Mouse (Mus musculus) left cerebral cortex, adult 18-20 months (tissue): Measurements from ENCODE around the gene Olr1. TPM values are rescaled to one million over a fixed set of nuclear protein-coding genes. Genes with fewer than 3 reads are reported as not detected.

Experiments
- DNase-seq, 2 experiments: peaks; one replicate each; pipeline ENCODE4 v3.0.0; 2021 to 2022; ENCODE audit warnings: low spot score in 2 of 2, mixed read lengths in 1 of 2
- long read RNA-seq, 2 experiments: library from polyadenylated mRNA; stranded (forward); transcript quantifications; one replicate each; pipeline ENCODE4 v2.0.0; 2021
- total RNA-seq, 2 experiments: library from RNA; stranded (reverse); gene quantifications; 2 replicates each; pipeline ENCODE4 v1.2.3; 2021

Gene Olr1
- not detected for total RNA-seq
- long read RNA-seq, experiment 1, result 0 reads
- long read RNA-seq, experiment 2, result 0 reads

DNA sequence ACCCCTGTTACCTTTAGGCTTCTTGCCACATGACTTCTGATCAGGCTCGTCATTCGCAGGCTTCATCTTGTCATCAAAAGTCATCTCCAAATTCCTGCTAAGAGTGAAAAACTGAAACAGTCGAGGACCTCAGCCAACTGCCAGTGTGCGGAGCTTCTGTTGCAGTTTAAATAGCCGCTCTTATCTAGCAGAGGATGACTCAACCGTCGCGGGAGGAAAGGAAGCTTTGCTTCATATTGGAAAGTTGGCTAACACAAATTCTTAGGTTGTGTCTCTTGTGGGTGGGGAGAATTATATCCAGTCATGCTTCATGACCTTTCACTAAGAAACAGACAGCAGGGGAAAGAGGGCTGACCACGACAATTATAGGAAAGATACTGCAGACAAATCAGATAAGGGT is at the start of gene Olr1:
Olr1 (minus strand) TSS at position 142 of the 400 bp plus-strand sequence.
- peak in 1 of 2 experiments; percentile 16 for DNase-seq

DNA sequence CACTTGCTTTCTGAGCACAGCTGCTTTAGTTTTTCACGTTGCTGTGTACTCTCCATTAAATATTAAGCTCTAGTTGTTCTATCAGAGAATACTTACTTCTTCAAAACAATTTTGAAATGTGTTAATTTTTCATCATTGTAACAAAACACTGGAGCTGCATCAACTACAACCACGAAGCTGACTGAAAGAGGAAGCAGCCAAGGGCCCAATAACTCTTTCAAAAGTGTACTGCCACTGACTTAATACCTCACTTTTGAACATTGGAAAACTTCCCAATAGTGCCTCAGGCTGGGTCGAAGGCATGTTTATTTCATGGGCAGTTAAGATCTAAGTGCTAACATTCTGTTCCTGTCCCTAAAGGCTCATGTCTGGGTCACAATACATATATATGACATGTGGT is 41.0 kb upstream of the Olr1 start:
- DNase-seq, result no peak

DNA sequence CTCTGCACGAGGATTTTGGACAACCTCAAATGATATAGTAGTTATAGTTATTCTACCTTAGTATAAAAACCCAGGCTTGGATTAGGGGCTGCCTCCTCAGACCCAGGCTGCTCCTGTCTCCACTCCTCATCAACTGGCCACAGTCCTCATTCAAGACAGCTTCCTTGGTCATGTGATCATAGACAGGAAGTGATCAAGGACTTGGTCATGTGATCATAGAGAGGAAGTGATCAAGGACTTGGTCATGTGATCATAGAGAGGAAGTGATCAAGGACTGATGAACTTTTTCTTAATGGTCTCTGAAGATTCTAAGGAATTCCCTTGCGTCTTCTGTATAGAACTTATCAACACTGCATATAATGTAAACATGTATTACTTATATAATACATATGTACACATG is 40.3 kb upstream of the Olr1 start:
- no peak for DNase-seq

DNA sequence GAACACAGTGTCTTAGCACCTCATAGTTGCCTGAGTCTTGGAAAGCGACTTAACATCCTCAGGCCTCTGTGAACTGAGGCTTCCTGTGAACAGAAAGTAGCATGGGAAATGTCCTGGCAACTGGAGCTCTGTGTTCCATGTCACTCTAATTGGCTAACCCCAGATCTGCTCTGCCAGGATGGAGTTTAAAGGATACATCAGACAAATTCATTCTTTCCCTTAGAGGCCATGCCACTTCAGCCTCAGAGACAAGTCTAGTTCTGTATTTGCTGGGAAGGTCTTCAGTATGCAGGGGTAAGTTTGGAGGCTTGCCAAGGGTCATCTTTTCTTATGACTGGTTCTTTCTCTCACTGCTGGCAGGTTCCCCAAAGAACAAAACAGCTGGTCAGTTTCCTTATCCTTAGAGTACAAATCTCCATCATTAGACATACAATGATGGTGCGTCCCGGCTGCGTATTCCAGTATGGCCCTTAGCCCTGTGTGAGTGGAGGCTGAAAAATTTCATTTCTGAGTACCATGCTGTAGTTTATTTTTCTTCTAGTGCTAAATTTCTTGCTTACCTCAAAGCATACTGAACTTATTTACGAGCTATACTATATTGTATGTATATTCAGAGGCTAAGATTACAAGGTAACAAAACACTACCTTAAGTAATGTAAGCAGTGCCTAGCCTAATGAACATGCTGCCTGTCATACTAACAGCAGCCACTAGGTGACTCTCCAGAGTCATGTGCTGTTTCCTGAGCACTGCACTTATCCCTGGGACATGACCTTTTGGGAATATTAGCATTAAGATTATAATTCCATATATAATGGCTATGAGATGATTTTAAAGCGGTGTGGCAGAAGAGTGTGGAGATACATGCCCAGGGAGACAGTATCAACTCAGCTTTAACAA is 37.0 kb upstream of the Olr1 start:
- peak; percentile 78 to 87 for DNase-seq

DNA sequence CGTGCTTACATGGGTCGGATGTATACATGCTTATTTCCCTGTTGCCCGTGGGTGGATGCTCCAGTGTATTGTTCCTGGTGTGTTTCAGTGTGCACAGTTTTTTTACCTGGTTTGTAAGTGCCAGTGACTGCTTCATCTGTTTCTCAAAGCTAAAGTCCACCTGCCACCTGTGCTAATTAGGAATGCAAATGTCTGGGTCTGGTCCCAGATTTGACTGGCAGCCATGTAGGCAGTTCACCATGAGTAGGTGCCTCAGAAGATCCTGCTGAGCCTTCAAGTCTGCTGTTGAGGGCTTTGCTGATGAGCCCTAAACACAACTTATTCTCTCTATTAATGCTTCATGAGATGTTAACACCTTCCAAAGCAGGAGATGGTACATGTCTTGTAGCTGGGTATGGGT is 35.6 kb upstream of the Olr1 start:
- DNase-seq, result no peak

DNA sequence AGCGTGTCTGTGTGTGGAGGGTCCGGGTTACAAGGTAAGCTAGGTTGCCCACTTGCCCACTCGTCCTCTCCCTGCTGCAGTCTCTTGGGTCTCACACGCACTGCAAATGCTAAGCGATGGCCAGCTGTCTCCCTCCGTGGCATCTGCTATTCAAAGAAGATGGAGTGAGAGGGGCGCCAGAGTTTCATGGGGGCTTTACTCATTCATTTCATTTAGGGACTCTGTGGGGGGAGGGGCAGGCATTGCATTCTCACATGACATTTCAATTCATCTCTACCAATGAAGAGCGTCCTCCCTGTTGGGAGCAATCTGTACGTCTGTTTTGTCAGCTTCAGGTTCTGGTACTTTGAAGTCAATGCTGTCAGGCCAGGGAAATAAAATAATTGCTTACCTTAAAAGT is 35.0 kb upstream of the Olr1 start:
- no peak for DNase-seq

DNA sequence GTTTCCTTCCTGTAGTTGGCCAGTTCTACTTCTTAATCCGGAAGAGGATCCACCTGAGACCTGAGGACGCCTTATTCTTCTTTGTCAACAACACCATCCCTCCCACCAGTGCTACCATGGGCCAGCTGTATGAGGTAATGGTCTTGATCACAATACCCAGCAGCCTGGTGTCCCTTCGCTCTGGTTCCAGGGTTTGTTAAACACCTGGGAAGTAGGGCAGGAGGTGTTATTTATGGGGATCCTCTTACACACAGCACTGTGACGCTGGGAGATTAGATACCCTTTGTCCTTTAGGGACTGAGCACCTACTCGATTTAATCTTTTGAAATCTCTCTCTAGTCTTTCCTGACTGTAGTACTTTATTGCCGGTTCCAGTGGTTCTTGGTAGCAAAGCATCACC is 31.6 kb upstream of the Olr1 start:
- no peak for DNase-seq

DNA sequence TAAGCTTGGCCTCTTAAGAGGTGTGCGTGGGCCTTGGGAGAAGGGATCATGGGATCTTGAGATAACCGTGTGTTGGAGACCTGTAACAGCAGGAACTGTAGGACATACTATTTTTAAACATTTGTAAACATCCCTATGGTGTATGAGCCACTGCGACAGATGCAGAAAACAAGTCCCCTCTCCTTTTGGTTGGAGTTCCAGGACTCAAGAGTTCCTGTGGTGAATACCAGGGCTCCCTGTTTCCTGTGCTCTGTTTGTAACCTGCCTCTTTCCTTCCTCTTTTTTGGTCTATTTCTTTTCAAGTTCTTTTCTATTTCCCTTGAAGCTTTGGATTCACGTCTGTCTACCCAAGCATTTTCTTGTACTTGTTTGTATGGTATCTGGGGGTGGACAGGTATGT is 28.8 kb upstream of the Olr1 start:
- no peak for DNase-seq

DNA sequence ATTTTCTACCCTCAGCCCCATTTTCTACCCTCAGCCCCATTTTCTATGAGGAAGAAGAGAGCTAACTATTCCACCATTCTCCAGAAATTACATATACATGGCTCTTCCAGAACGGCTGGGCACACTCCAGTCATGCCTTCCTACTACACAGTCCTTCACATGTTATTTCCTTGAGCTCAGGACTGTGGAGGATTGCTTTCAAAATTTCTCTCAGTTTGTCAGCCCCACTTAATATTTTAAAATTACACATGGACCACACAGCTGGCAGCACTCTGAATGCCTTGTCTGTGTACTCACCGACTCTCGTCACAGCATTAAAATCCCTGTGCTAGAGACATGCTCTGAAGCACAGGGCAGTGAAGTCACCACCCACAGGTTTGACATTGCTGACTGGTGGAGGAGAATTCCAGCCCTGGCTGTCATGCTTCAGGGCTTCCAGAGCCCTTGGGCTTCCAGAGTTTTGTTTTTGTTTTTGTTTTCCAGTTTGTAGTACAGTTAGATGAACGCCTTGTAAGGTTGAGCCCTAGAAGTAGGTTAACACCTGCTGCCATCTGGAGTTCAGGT is 27.7 kb upstream of the Olr1 start:
- DNase-seq, result no peak

DNA sequence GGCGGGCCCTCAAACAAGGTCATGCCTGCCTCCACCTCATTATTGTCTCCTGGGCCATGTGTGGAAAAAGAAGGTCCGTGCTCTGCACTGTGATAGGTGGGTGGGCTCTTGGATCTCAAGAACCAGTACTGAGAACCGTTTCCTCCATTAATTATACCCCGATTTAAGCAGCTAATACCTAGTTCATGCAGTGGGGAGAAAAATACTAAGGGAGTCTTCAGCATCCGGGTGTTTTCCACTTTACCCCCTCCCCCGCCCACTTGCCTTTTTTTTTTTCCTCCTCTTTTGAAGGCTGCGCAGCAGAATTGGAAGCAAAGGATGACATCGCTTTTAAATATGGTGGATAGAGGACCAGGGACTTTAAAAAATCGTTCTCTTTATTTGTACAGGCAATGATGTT is 27.1 kb upstream of the Olr1 start:
- peak in 1 of 2 experiments; percentile 27 for DNase-seq

DNA sequence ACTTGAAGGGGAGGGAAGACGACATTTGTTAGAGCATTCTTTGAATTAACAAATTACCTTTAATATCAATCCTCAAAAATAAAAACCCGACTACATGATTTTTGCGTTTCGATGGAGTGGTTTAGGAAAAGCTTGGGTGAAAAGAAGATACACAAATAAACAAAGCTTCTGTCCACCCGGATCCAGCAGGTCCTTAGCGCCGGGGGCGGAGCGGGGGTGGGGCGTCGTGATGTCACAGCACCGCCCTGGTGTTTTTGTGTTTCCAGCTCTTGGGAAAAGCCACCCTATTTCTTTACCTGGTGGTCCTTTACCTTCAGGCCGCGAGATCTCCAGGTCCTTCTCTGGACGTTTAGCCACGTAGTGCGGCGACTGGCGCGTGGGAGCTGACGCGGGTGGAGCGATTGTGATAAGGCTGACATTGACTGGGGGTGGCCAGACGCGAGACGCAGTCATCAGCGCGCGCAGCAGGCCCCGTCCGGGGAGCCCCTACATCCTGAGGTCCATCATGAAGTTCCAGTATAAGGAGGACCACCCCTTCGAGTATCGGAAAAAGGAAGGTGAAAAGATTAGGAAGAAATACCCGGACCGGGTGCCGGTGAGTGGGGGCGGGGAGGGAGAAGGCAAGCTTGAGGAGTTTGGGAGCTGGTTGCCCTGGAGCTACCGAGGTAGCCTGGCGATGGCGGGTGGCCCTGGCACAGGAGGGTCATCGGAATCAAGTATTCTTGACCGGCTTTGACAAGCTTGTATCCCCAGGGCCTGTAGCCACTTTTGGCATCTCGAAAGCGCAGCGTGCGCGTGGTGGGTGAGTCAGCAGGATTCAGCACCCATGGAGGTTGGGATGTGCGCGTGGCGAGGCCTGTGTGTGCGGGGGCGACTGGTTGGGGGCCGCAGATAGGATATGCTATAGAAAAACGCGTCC is 26.2 kb upstream of the Olr1 start, which contains the start of gene Gabarapl1:
Gabarapl1 (plus strand) TSS at position 219 of the 919 bp plus-strand sequence.
- peak; percentile 87 to 89 for DNase-seq

DNA sequence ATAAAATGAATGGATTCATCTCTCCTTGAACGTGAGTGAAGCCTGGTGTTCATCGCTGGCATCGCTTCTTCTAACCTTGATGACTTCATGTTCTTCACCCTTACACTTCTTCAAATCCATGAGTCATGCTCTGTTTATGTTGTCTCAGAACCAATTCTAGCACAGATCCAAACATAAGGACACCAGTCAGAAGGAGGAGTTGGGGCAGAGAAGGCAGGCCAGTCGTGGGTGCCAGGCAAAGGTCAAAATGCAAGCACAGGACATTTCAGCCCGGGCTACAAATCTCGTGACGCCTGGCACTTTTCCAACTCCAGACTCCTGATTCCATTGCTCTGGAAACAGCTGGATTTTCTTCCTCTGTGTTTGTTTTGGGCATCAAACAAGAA is 25.6 kb upstream of the Olr1 start:
- peak in 1 of 2 experiments; percentile 44 for DNase-seq

DNA sequence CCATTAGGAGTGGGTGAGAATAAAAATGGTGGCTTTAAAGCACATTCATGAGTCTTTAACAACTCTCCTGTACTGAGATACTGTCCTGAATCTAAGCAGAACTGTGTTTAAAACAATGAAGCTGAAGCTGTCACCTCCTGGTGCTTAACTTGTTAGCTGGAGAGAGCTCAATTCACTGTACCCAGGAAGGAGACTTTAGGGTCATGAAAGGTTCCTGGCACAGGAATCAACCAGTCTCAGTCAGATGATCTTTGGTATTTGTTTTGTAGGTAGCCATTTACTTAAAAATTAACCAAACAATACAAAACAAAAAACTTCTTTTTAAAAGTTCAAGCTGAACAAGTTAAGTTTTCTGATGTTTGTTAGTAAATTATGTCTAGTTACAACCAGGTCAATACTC is 23.3 kb upstream of the Olr1 start:
- no peak for DNase-seq

DNA sequence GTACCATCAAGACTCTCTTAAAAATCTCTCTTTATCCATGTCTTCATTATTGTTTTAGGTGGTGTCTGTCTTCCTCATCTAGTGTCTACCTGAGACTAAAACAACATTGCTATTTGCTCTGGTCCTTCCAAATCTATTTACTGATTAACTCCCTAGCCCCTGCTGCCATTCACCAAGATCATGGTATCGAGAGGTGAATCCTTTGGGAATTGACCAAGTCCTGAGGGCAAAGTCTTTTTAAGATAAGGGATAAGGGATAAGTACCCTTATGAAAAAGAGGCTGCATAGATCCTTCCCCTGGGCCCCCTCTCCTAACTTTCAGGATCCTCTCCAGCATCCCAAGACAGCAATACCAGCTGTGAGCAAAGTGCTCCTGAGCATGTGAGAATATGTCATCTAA is 22.6 kb upstream of the Olr1 start:
- DNase-seq, result no peak

DNA sequence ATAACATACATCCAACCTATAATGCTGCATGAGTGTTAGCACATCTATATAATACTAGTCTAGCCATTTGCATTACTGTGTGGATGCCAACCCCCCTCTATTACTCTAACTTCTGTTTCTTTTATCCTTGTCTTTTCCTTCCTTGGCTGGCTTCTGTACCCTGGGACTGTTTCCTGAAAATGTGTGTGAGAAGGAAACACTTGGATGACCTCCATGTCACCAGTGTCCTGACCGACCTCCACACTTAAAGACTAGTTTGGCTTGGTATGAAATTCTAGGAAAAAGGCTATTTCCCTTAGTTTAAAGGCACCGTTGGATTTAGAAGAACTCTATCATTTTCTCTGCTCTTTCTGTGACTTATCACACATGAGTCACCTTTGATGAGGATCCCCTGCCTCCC is 20.5 kb upstream of the Olr1 start:
- no peak for DNase-seq

DNA sequence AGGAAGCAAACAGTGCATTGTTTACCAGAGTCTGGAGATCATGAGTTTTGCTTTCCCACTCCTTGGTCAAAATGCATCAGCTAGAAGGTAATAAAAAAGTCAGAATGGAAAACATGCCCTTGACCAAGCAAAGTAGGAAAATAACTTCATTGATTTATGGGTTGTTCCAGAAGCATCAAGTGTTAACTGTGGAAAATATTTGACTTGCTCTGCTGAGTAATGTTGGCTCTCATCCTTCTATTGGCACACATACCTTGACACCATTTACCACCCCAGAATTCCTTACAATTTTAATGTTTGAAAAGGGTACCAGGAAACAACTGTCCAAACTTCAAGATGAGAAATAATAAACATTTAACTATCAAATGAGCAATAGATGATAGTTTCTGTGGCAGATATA is 19.1 kb upstream of the Olr1 start:
- DNase-seq, result no peak

DNA sequence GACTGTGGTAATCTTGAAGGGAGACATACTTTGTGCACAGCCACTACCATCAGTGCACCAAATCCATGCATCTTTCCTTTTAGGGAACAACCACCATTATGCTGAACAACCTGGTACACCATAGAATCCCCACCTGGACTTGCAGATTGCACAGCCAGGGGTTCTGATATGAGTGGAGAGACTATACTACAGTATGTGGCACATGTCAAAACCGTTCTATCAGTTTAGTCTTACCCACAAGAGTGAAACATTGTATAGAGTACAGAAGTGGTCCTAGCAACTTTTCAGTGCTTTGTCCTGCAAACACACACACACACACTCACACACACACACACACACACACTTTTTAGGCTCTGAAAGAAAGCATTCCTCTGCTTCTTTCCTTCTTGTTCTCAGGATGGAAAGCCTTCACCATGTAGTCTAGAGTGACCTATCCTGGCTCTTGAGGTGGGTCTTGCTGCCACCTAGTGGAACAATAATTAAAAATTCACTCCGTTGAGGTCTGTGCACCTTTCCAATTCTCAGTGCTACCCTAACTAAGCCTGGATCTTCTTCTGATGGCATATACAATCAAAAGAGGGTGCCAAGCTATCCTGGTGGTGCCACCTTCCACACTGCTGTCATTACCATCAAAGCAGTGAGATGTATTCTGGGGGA is 10.9 kb upstream of the Olr1 start:
- peak in 1 of 2 experiments; percentile 42 for DNase-seq

DNA sequence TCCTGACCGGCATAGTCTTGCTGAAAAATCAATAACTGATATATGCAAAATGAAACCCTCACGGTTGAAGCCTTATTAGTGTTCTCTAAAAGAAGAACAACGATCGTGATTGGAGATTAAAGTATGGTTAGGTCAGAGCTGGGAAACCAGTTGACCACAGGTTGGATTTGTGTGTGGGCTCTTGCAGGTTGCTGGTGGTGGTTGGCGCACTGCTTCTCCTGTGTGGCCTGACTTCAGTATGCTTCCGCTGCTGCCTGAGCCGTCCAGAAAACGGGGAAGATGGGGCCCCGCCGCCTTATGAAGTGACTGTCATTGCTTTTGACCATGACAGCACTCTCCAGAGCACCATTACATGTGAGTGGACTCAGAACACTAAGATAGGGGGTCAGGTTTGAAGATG is 9.4 kb upstream of the Olr1 start:
- DNase-seq, result no peak

DNA sequence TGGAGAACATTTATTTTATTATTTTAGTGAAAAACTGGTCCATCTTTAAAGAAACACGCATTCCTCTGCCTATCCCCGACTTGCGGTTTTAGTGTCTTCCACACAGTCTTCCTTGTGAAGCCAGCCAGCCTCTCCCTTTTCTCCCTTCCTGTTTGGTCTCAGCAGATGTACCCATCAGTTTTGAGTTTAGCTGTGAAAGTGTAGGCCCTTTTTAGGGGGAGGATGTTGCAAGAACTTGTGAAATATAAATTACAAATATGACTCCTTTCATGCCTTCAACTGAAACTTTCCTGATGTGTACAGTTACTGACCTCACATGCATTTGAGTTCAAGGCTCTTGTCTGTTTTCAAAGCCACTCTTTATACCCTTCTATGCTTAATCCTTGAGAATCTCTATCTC is 8.1 kb upstream of the Olr1 start:
- DNase-seq, result no peak

DNA sequence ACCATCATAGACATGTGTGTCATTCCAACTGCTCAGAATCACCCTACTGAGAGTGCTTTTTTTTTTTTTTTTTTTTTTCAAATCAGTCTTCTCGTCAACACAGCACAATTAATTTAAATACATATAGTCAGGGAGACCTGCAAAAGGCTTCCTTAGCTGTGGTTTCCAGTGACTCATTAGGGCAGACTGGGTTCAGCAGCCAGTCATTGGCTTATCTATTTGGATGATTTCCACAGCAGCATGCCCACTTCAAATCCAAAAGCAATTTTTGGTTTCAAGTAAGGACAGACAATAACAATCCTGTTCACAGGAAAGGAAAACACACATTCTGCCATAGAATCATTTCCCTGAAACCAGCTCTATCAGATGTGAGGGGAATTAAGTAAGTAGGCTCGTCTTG is 7.4 kb upstream of the Olr1 start:
- DNase-seq, result no peak

DNA sequence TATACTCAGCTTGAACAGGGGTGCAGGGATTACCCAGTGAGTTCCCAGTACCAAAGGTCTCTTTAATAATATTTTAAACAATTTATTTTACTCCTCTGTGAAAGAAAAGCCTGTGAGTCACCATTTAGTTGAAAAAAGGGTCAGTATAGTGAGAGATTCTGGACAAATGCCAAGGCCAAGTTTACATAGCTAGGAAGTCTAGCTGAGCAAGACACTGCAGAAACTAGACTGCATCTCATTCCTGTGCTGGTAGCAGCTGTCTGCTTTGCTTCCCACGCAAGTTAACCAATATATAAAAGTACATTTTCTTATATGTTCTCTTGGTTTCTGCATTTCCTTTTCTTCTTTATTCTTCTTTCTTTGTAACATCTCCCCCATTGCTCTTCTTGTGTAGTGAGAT is 6.4 kb upstream of the Olr1 start:
- DNase-seq, result peak in 1 of 2 experiments; percentile 1
